Mouse (Mus musculus): Measurements from ENCODE around the gene Rdh16f1. TPM values are rescaled to one million over a fixed set of nuclear protein-coding genes. Genes with fewer than 3 reads are reported as not detected.

Gene Rdh16f1
- polyA plus RNA-seq (2015; fragmentation: Nextera tagmentation; extraction: Ambion mirVana): 2.6 and 3.8 TPM in 2 replicates

DNA sequence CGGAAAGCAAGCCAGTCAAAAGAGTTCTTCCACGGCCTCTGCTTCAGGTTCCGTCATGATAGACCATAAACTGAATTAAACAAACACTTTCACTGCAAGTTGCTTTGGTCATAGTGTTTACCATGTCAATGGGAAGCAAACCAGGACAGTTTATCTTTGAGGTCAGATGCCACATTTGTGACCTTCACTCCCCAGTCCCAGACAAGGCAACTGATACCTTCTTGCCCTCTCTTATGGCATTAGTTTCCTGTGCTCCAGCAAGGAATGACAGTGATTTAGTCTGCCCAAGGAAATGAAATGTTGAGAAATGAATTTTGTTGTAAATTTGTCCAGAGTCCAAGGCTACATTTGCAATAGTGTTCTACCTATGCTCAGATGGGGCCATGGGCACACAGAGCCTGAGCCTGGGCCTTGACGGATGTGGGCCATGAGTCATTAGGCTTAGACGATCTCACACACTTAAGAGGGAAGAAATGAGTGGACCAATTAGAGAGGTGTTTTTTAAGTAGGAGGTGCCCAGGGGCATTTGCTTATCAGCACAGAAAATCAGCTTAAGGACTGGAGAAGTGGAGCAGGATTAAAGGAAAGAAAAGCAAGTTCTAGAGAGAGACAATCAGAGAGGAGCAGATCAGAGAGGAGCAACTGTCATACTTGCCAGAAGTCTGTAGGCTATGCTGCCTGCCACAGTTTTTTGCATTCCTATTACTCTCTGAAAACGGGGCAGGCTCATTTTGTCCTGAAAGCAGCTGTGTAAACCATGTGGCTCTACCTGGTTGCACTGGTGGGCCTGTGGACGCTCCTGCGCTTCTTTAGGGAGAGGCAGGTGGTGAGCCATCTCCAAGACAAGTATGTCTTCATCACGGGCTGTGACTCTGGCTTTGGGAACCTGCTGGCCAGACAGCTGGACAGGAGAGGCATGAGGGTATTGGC is at the start of gene Rdh16f1, which contains the start of gene Rdh1:
Gene Rdh16f1 (plus strand): TSS at position 607 of the 930 bp plus-strand sequence.
Gene Rdh1 (plus strand): TSS at position 541 of the 930 bp plus-strand sequence.
- 61% methylated on average over 9 of the region's 9 CpGs for WGBS
- no peak within 1 kb of the TSS for H3K9ac ChIP-seq
- H3K27ac ChIP-seq: no peak within 1 kb of the TSS
- no peak for ATAC-seq (ENCODE audit: insufficient number of reproducible peaks, low FRiP score, low TSS enrichment, low read depth)
- no peak within 1 kb of the TSS for H3K4me2 ChIP-seq
- H3K9me3 ChIP-seq: no peaks in the 10 kb centered on the region
- no peak within 1 kb of the TSS for H3K4me3 ChIP-seq
- H3K27me3 ChIP-seq: no peaks in the 10 kb centered on the region
- peaks cover 5% of the 10 kb centered on the region; the same call in 1 of the 2 replicates for H3K4me1 ChIP-seq
- H3K36me3 ChIP-seq: no peaks in the 10 kb centered on the region

DNA sequence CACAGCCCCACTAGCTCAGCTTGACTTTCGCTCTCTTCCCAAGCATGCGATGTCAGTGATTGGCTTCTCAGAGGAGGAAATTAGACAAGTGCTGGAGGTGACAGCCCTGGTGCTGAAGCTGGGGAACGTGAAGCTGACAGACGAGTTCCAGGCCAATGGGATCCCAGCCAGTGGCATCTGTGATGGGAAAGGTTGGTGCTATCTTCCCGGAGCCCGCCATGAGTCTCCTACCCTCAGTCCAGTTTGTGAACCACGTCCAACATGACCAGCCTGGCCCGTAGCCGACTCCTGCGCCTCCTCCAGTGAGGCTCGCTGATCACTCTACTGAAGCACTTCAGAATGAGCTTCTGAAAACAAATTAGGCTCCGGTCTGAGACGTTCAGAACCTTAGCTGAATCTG is 49.3 kb upstream of the Rdh16f1 start:
- Histone ChIP-seq H3K4me2 (no peak overlapping the region), H3K27ac (no peak overlapping the region), H3K36me3 (no peaks in the 10 kb centered on the region; the same call in 1 of the 2 replicates), H3K4me1 (0 out of 2 replicates have a peak, but pooled peaks cover 3% of the 10 kb centered on the region), H3K9ac (no peak overlapping the region), H3K27me3 (no peaks in the 10 kb centered on the region), H3K9me3 (no peaks in the 10 kb centered on the region), H3K4me3 (no peak overlapping the region)
- ATAC-seq (ENCODE audit: insufficient number of reproducible peaks, low FRiP score, low TSS enrichment, low read depth): no peak
- 70% methylated on average over 13 of the region's 13 CpGs for WGBS

- no peaks in the 10 kb centered on the region for H3K9me3 ChIP-seq
- no peaks in the 10 kb centered on the region; the same call in 1 of the 2 replicates for H3K36me3 ChIP-seq
- H3K9ac ChIP-seq: no peak overlapping the region
- no peaks in the 10 kb centered on the region for H3K27me3 ChIP-seq
- no peak for ATAC-seq (ENCODE audit: insufficient number of reproducible peaks, low FRiP score, low TSS enrichment, low read depth)
- H3K27ac ChIP-seq: no peak overlapping the region
- 0 out of 2 replicates have a peak, but pooled peaks cover 4% of the 10 kb centered on the region for H3K4me1 ChIP-seq
- 49% methylated on average over 6 of the region's 6 CpGs for WGBS
- H3K4me2 ChIP-seq: no peak overlapping the region
- no peak overlapping the region for H3K4me3 ChIP-seq
Observed at GRCm38 (mm10) chr10:127712736-127713135, 46.9 kb upstream of the Rdh16f1 start.

DNA sequence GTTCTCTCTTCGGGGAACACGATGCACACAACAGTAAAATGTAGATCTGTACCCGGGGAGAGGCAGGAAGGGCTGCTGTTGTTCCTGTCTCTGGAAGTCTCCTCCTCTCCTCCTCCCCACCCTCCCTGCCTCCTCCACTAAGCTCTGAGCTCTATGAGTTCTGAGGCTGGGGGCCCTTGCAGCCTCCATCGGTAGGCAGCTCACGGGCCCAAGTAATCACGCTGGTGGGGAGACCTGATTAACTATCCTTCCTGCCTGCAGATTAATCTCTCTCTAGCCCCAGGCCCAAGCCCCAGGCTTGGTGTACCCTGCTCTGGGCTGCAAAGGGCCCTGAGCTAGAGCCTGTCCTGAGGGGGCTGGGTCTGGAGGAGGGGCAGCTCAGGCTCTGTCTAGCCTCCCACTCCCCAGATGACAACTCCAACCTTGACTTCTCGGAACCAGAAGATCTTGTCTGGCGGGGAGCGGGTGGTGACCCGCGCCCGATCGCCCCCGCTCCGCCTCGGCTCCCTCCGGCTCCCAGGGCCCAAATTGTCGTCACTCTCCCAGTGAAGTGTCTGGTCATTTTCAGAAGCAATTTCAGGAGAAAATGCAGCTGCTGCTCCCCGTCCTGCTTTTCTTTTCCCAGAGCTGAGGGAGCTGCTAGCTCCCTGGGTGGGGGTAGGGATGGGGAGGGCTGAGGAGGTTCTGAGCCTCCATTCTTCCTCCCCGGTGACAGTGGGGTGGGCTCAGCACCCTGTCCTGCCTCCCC is 37.7 kb upstream of the Rdh16f1 start:
- H3K9ac ChIP-seq: 0 out of 2 replicates have a peak overlapping the region, but pooled peaks have one; percentile 5
- no peak overlapping the region for H3K4me3 ChIP-seq
- WGBS: 15% methylated on average over 20 of the region's 20 CpGs
- no peaks in the 10 kb centered on the region for H3K9me3 ChIP-seq
- H3K4me2 ChIP-seq: peak overlapping the region; percentile 28; the same call in 1 of the 2 replicates
- peaks cover 18% of the 10 kb centered on the region for H3K4me1 ChIP-seq
- H3K27ac ChIP-seq: no peak overlapping the region
- H3K27me3 ChIP-seq: peaks cover 24% of the 10 kb centered on the region; the same call in 1 of the 2 replicates
- ATAC-seq (ENCODE audit: insufficient number of reproducible peaks, low FRiP score, low TSS enrichment, low read depth): no peak
- no peaks in the 10 kb centered on the region for H3K36me3 ChIP-seq

DNA sequence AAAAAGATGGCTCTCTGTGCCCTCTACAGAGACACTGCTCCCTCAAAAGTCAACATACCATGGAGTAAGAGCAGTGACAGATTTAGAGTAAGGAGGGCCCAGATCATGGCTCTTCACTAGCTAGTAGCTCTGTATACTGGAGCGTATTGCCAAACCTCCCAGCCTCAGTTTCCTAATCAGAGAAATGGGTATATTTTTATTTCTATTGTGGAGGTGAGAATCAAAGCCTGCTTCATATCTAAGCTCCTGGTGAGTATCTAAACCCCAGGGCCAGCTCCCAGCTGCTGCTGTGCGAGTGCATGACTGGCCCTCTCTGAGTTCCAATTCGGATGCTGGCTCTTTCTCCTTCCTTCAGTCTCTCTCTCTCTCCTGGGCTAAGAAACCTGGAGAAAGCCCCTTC is 35.4 kb upstream of the Rdh16f1 start, which contains the start of gene Tac2:
Gene Tac2 (plus strand): TSS at position 301 of the 400 bp plus-strand sequence.
- 79% methylated on average over 3 of the region's 3 CpGs for WGBS

GRCm38 (mm10) chr10:127725136-127725535 is 34.5 kb upstream of the Rdh16f1 start:
- H3K4me1 ChIP-seq: peaks cover 13% of the 10 kb centered on the region
- no peaks in the 10 kb centered on the region for H3K36me3 ChIP-seq
- H3K9me3 ChIP-seq: no peaks in the 10 kb centered on the region
- peaks cover 20% of the 10 kb centered on the region; the same call in 1 of the 2 replicates for H3K27me3 ChIP-seq
- ATAC-seq (ENCODE audit: insufficient number of reproducible peaks, low FRiP score, low TSS enrichment, low read depth): no peak
- no peak overlapping the region for H3K4me3 ChIP-seq
- H3K4me2 ChIP-seq: no peak overlapping the region
- no peak overlapping the region for H3K27ac ChIP-seq
- WGBS: 66% methylated on average over 4 of the region's 4 CpGs
- H3K9ac ChIP-seq: no peak overlapping the region

More for the DNA sequence above, 35.4 kb upstream of the Rdh16f1 start, which contains the start of gene Tac2:
- peaks cover 13% of the 10 kb centered on the region for H3K4me1 ChIP-seq
- H3K4me2 ChIP-seq: no peak within 1 kb of the TSS
- no peak within 1 kb of the TSS for H3K27ac ChIP-seq
- H3K4me3 ChIP-seq: no peak within 1 kb of the TSS
- no peak within 1 kb of the TSS for H3K9ac ChIP-seq
- ATAC-seq (ENCODE audit: insufficient number of reproducible peaks, low FRiP score, low TSS enrichment, low read depth): no peak
- H3K27me3 ChIP-seq: peaks cover 24% of the 10 kb centered on the region; the same call in 1 of the 2 replicates
- H3K36me3 ChIP-seq: no peaks in the 10 kb centered on the region
- H3K9me3 ChIP-seq: no peaks in the 10 kb centered on the region

- no peak overlapping the region for H3K4me3 ChIP-seq
- H3K36me3 ChIP-seq: no peaks in the 10 kb centered on the region
- 67% methylated on average over 8 of the region's 8 CpGs for WGBS
- ATAC-seq (ENCODE audit: insufficient number of reproducible peaks, low FRiP score, low TSS enrichment, low read depth): no peak
- H3K9ac ChIP-seq: no peak overlapping the region
- H3K27me3 ChIP-seq: peaks cover 3% of the 10 kb centered on the region; the same call in 1 of the 2 replicates
- H3K4me1 ChIP-seq: no peaks in the 10 kb centered on the region
- no peak overlapping the region for H3K4me2 ChIP-seq
- H3K27ac ChIP-seq: no peak overlapping the region
- no peaks in the 10 kb centered on the region for H3K9me3 ChIP-seq
Observed at GRCm38 (mm10) chr10:127728437-127728836, 31.1 kb upstream of the Rdh16f1 start.

DNA sequence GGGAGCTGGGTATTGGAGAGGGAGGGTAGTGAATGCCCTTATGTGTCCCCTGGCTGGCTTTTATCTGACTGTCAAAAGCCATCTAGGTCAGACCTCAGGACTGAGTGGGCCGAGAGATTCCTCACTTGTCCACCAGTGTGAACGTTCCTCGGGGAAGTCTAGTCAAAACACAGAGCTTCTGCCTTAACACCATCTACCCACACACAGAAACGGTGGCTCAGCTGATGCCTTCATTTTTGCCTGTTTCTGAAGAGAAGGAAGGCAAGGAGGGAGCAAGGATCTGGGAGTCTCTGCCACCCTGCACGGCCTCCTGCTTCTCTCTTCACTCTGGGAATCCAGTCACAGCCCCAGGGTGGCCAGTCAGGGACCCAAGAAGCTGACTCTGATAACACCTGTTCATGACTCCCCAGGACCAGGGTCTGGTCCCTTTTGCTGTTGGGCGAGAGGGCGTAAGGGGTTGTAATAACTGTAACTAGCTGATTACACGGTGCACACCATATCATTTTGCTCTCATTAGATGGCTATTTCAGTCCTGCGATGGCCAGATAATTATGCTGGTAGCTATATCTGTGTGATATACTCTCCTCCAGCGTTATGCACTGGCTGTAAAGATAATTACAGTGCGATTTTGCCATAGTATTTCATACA is 29.2 kb upstream of the Rdh16f1 start:
- no peak for ATAC-seq (ENCODE audit: insufficient number of reproducible peaks, low FRiP score, low TSS enrichment, low read depth)
- H3K9ac ChIP-seq: no peak overlapping the region

DNA sequence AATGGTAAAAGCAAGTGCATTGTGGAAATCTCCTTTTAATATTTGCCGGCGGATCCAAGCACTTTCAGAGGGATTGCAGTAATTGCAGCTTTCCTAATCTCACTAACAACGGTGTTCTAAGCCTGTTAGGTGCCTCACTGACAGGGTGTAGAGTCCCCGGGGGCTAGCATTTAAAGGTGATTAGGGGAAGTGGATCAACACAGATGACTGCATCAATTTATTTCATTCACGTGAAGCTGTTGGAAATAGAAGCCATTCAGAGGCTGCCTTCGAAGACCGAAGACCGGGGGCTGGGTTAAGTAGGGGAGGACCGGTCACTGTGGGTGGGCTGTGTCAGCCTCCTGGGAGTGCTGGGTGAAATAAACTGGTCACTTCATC is 28.7 kb upstream of the Rdh16f1 start:
- Histone ChIP-seq H3K27ac (no peak overlapping the region), H3K36me3 (no peaks in the 10 kb centered on the region), H3K4me1 (no peaks in the 10 kb centered on the region), H3K27me3 (peaks cover under 1% of the 10 kb centered on the region; the same call in 1 of the 2 replicates), H3K9ac (no peak overlapping the region), H3K4me2 (no peak overlapping the region), H3K4me3 (no peak overlapping the region), H3K9me3 (no peaks in the 10 kb centered on the region)
- WGBS: 35% methylated on average over 9 of the region's 9 CpGs
- no peak for ATAC-seq (ENCODE audit: insufficient number of reproducible peaks, low FRiP score, low TSS enrichment, low read depth)

More for the DNA sequence above, 29.2 kb upstream of the Rdh16f1 start:
- no peaks in the 10 kb centered on the region for H3K9me3 ChIP-seq
- 60% methylated on average over 11 of the region's 11 CpGs for WGBS
- H3K27me3 ChIP-seq: peaks cover 3% of the 10 kb centered on the region; the same call in 1 of the 2 replicates
- H3K36me3 ChIP-seq: no peaks in the 10 kb centered on the region
- no peak overlapping the region for H3K4me2 ChIP-seq
- H3K4me1 ChIP-seq: no peaks in the 10 kb centered on the region
- H3K27ac ChIP-seq: no peak overlapping the region
- H3K4me3 ChIP-seq: no peak overlapping the region

- H3K27me3 ChIP-seq: no peaks in the 10 kb centered on the region
- no peak overlapping the region for H3K4me3 ChIP-seq
- H3K27ac ChIP-seq: no peak overlapping the region
- no peak overlapping the region for H3K4me2 ChIP-seq
- no peak overlapping the region for H3K9ac ChIP-seq
- 25% methylated on average over 5 of the region's 5 CpGs for WGBS
- no peak for ATAC-seq (ENCODE audit: insufficient number of reproducible peaks, low FRiP score, low TSS enrichment, low read depth)
- no peaks in the 10 kb centered on the region for H3K36me3 ChIP-seq
- no peaks in the 10 kb centered on the region for H3K4me1 ChIP-seq
- no peaks in the 10 kb centered on the region for H3K9me3 ChIP-seq
Observed at GRCm38 (mm10) chr10:127731397-127731796, 28.2 kb upstream of the Rdh16f1 start.

GRCm38 (mm10) chr10:127734434-127734833 is 25.2 kb upstream of the Rdh16f1 start:
- 33% methylated on average over 5 of the region's 5 CpGs for WGBS
- H3K9ac ChIP-seq: no peak overlapping the region
- ATAC-seq (ENCODE audit: insufficient number of reproducible peaks, low FRiP score, low TSS enrichment, low read depth): no peak

More at GRCm38 (mm10) chr10:127734434-127734833, 25.2 kb upstream of the Rdh16f1 start:
- no peak overlapping the region for H3K4me2 ChIP-seq
- peaks cover 10% of the 10 kb centered on the region; the same call in 1 of the 2 replicates for H3K4me1 ChIP-seq
- H3K36me3 ChIP-seq: no peaks in the 10 kb centered on the region
- no peak overlapping the region for H3K4me3 ChIP-seq
- H3K27ac ChIP-seq: no peak overlapping the region
- no peaks in the 10 kb centered on the region for H3K9me3 ChIP-seq
- no peaks in the 10 kb centered on the region for H3K27me3 ChIP-seq

Data from limb, embryonic 15.5 days (tissue).